Mouse (Mus musculus) CH12.LX (cell line): Measurements from ENCODE around the gene 0610012G03Rik. TPM values are rescaled to one million over a fixed set of nuclear protein-coding genes. Genes with fewer than 3 reads are reported as not detected.

ENCODE experiments used
- DNase-seq: peaks from one replicate; pipeline ENCODE4 v3.0.0-alpha.2; 2013; ENCODE audit errors: extremely low read depth
- H3K27ac ChIP-seq: 2 replicates; pipeline ENCODE4 v1.5.1; 2012; ENCODE audit warnings: low read depth, mild to moderate bottlenecking, control low read depth, moderate library complexity; ENCODE audit not compliant: insufficient read depth
- H3K27me3 ChIP-seq: replicated peaks from 2 replicates; pipeline ENCODE3; 2012; ENCODE audit warnings: inconsistent platforms
- H3K36me3 ChIP-seq, 2 experiments: replicated peaks in 1 of 2; 2 replicates each; pipeline versions ENCODE3 to v1.6.1; 2012; ENCODE audit warnings: inconsistent platforms in 1 of 2, low read length in 1 of 2, mild to moderate bottlenecking in 1 of 2, mixed read lengths in 1 of 2, moderate library complexity in 1 of 2; ENCODE audit not compliant: control insufficient read depth in 1 of 2, insufficient read depth in 1 of 2
- H3K4me1 ChIP-seq, 2 experiments: 2 replicates each; pipeline ENCODE4 v1.6.1; 2012; ENCODE audit warnings: inconsistent platforms in 1 of 2, moderate library complexity in 1 of 2; ENCODE audit not compliant: insufficient read depth in 2 of 2, control insufficient read depth in 1 of 2
- H3K4me2 ChIP-seq: 2 replicates; pipeline ENCODE4 v1.6.1; 2012; ENCODE audit warnings: low read depth, mild to moderate bottlenecking, control low read depth; ENCODE audit not compliant: poor library complexity, insufficient read depth, severe bottlenecking
- H3K4me3 ChIP-seq, 3 experiments: fragments of 150-350 bp in 1 of 3; sonication (generic) in 1 of 3; replicated peaks in 1 of 3; 2 replicates each; pipeline versions ENCODE3 to v1.5.1; 2011 to 2012; ENCODE audit warnings: low read depth in 2 of 3, low read length in 2 of 3, mild to moderate bottlenecking in 2 of 3, moderate library complexity in 2 of 3, control low read depth in 1 of 3, improper control_type of control experiment in 1 of 3, inconsistent platforms in 1 of 3, mixed read lengths in 1 of 3; ENCODE audit not compliant: poor library complexity in 1 of 3
- H3K79me2 ChIP-seq: replicated peaks from 2 replicates; pipeline ENCODE4 v1.6.1; 2012; ENCODE audit warnings: mild to moderate bottlenecking, moderate library complexity; ENCODE audit not compliant: control insufficient read depth, poor library complexity, insufficient read depth, severe bottlenecking; ENCODE audit errors: extremely low read depth
- H3K9ac ChIP-seq: 2 replicates; pipeline ENCODE4 v1.6.1; 2012; ENCODE audit warnings: low read depth, mild to moderate bottlenecking, control low read depth, moderate library complexity; ENCODE audit not compliant: insufficient read depth
- H3K9me3 ChIP-seq: replicated peaks from 2 replicates; pipeline ENCODE3; 2012; ENCODE audit warnings: low read length, inconsistent platforms, mixed read lengths
- BHLHE40 ChIP-seq: IDR thresholded peaks from 2 replicates; pipeline ENCODE4 v1.6.1; 2011; ENCODE audit warnings: mild to moderate bottlenecking, low read depth, low read length, improper control_type of control experiment
- CHD1 ChIP-seq: IDR thresholded peaks from 2 replicates; pipeline ENCODE4 v1.6.1; 2012; ENCODE audit warnings: low read depth, low read length, improper control_type of control experiment, inconsistent platforms
- CHD2 ChIP-seq: IDR thresholded peaks from 2 replicates; pipeline ENCODE4 v1.6.1; 2011; ENCODE audit warnings: low read length, improper control_type of control experiment
- CTCF ChIP-seq, 2 experiments: IDR thresholded peaks in 1 of 2; conservative IDR thresholded peaks in 1 of 2; 2 replicates each; pipeline ENCODE4 v1.5.1; 2011 to 2012; ENCODE audit warnings: low read depth in 2 of 2, low read length in 2 of 2, improper control_type of control experiment in 1 of 2, inconsistent platforms in 1 of 2, mild to moderate bottlenecking in 1 of 2, moderate library complexity in 1 of 2
- E2F4 ChIP-seq: IDR thresholded peaks from 2 replicates; pipeline ENCODE4 v1.6.1; 2011; ENCODE audit warnings: low read depth, low read length, improper control_type of control experiment; ENCODE audit not compliant: insufficient replicate concordance
- ELF1 ChIP-seq: IDR thresholded peaks from 2 replicates; pipeline ENCODE4 v1.6.1; 2014; ENCODE audit warnings: low read depth, mild to moderate bottlenecking, inconsistent platforms, low read length, improper control_type of control experiment
- EP300 ChIP-seq: IDR thresholded peaks from 2 replicates; pipeline ENCODE4 v1.6.1; 2011; ENCODE audit warnings: low read length, improper control_type of control experiment
- ETS1 ChIP-seq: conservative IDR thresholded peaks from 2 replicates; pipeline ENCODE4 v1.6.1; 2012; ENCODE audit warnings: low read depth, mild to moderate bottlenecking, inconsistent platforms, low read length, improper control_type of control experiment, moderate library complexity
- HCFC1 ChIP-seq: IDR thresholded peaks from 2 replicates; pipeline ENCODE4 v1.6.1; 2012; ENCODE audit warnings: low read depth, mild to moderate bottlenecking, inconsistent platforms, low read length, improper control_type of control experiment
- IRF4 ChIP-seq: IDR thresholded peaks from 2 replicates; pipeline ENCODE4 v1.6.1; 2014; ENCODE audit warnings: low read depth, mild to moderate bottlenecking, inconsistent platforms, low read length, improper control_type of control experiment
- JUND ChIP-seq: conservative IDR thresholded peaks from 2 replicates; pipeline ENCODE4 v1.6.1; 2011; ENCODE audit warnings: low read depth, low read length, improper control_type of control experiment
- KAT2A ChIP-seq: IDR thresholded peaks from 2 replicates; pipeline ENCODE4 v1.6.1; 2012; ENCODE audit warnings: low read length, improper control_type of control experiment, inconsistent platforms; ENCODE audit not compliant: insufficient replicate concordance
- MAFK ChIP-seq: IDR thresholded peaks from 2 replicates; pipeline ENCODE4 v1.6.1; 2011; ENCODE audit warnings: low read length, improper control_type of control experiment; ENCODE audit not compliant: insufficient replicate concordance
- MAX ChIP-seq: IDR thresholded peaks from 2 replicates; pipeline ENCODE4 v1.6.1; 2011; ENCODE audit warnings: low read length, improper control_type of control experiment
- MEF2A ChIP-seq: IDR thresholded peaks from 2 replicates; pipeline ENCODE4 v1.6.1; 2014; ENCODE audit warnings: low read depth, mild to moderate bottlenecking, inconsistent platforms, low read length, improper control_type of control experiment, borderline replicate concordance
- MYC ChIP-seq: IDR thresholded peaks from 2 replicates; pipeline ENCODE4 v1.6.1; 2011; ENCODE audit warnings: low read depth, mild to moderate bottlenecking, improper control_type of control experiment, low read length
- NELFE ChIP-seq: IDR thresholded peaks from 2 replicates; pipeline ENCODE4 v1.6.1; 2011; ENCODE audit warnings: low read depth, low read length, improper control_type of control experiment
- POLR2A ChIP-seq: IDR thresholded peaks from 2 replicates; pipeline ENCODE4 v1.6.1; 2011; ENCODE audit warnings: low read depth, mild to moderate bottlenecking, improper control_type of control experiment, low read length
- POLR2AphosphoS2 ChIP-seq: IDR thresholded peaks from 2 replicates; pipeline ENCODE4 v1.6.1; 2011; ENCODE audit warnings: low read depth, low read length, improper control_type of control experiment
- RCOR1 ChIP-seq: conservative IDR thresholded peaks from 2 replicates; pipeline ENCODE4 v1.6.1; 2012; ENCODE audit warnings: low read depth, mild to moderate bottlenecking, inconsistent platforms, low read length, improper control_type of control experiment
- SIN3A ChIP-seq: IDR thresholded peaks from 2 replicates; pipeline ENCODE4 v1.6.1; 2012; ENCODE audit warnings: low read length, improper control_type of control experiment, inconsistent platforms
- SMC3 ChIP-seq: IDR thresholded peaks from 2 replicates; pipeline ENCODE4 v1.6.1; 2011; ENCODE audit warnings: low read depth, low read length, improper control_type of control experiment
- TBP ChIP-seq: conservative IDR thresholded peaks from 2 replicates; pipeline ENCODE4 v1.6.1; 2011; ENCODE audit warnings: low read depth, low read length, improper control_type of control experiment
- TCF12 ChIP-seq: IDR thresholded peaks from 2 replicates; pipeline ENCODE4 v1.6.1; 2014; ENCODE audit warnings: low read depth, mild to moderate bottlenecking, inconsistent platforms, low read length, improper control_type of control experiment
- USF1 ChIP-seq: IDR thresholded peaks from 2 replicates; pipeline ENCODE4 v1.6.1; 2014; ENCODE audit warnings: low read depth, mild to moderate bottlenecking, inconsistent platforms, low read length, improper control_type of control experiment
- USF2 ChIP-seq: conservative IDR thresholded peaks from 2 replicates; pipeline ENCODE4 v1.6.1; 2011; ENCODE audit warnings: low read depth, low read length, improper control_type of control experiment
- ZC3H11A ChIP-seq: IDR thresholded peaks from 2 replicates; pipeline ENCODE4 v1.6.1; 2012; ENCODE audit warnings: low read depth, mild to moderate bottlenecking, inconsistent platforms, low read length, improper control_type of control experiment
- ZKSCAN1 ChIP-seq: IDR thresholded peaks from 2 replicates; pipeline ENCODE4 v1.6.1; 2012; ENCODE audit warnings: low read depth, inconsistent platforms, low read length, improper control_type of control experiment, borderline replicate concordance
- ZMIZ1 ChIP-seq: IDR thresholded peaks from 2 replicates; pipeline ENCODE4 v1.6.1; 2012; ENCODE audit warnings: low read depth, mild to moderate bottlenecking, inconsistent platforms, low read length, improper control_type of control experiment
- ZNF384 ChIP-seq: IDR thresholded peaks from 2 replicates; pipeline ENCODE4 v1.6.1; 2012; ENCODE audit warnings: low read depth, low read length, improper control_type of control experiment, inconsistent platforms
- dilution Hi-C: fragments of 300-500 bp; cut with MboI; formaldehyde crosslinking; loops from 2 replicates; pipeline ENCODE4 v1.14.3; 2020; ENCODE audit warnings: low sequenced_read_pairs; ENCODE audit not compliant: extremely low pct_unique_long_range_greater_than_20kb, extremely low pct_ligation_motif_present
- in situ Hi-C: fragments of 300-500 bp; cut with MboI; formaldehyde crosslinking; loops from 3 replicates; pipeline ENCODE4 v1.14.3; 2019; ENCODE audit warnings: low sequenced_read_pairs, low pct_ligation_motif_present, low pct_unique_long_range_greater_than_20kb, mixed read lengths
- polyA plus RNA-seq: library from polyadenylated mRNA; unstranded; fragments of >175 nt; gene quantifications from 2 replicates; pipeline ENCODE4 v1.2.1, GENCODE M21; 2012; ENCODE audit warnings: low read depth; ENCODE audit not compliant: insufficient read length
- total RNA-seq, 2 experiments: library from RNA; depleted of rRNA; stranded (reverse); fragments of 300-350 nt in 1 of 2; fragments of >200 nt in 1 of 2; gene quantifications; 2 replicates each; pipeline ENCODE4 v1.2.3; 2012 to 2014

0610012G03Rik gene
- total and polyA plus RNA-seq, 3 experiments: 29.4 to 48.0 (median 38.0) TPM

GRCm38 (mm10) chr16:31927412-31927811, 20.9 kb downstream of the 0610012G03Rik start:
- no peaks in the 10 kb centered on the region for H3K27me3 ChIP-seq
- peak overlapping the region; percentile 28 for H3K9ac ChIP-seq
- peaks cover 9 to 42% of the 10 kb centered on the region in 2 experiments for H3K36me3 ChIP-seq
- H3K4me2 ChIP-seq: peak overlapping the region; percentile 46
- in situ Hi-C loops: loop anchor here (5.0 kb wide), 1 partner anchor 175 kb away; no protein-coding TSS in a partner anchor
- H3K27ac ChIP-seq: peak overlapping the region; percentile 17; the same call in 1 of the 2 replicates
- H3K4me3 ChIP-seq: peak overlapping the region; percentile 45 to 68 (median 66)
- peak; percentile 67; the same call in 1 of the 2 replicates for TF ChIP-seq SIN3A
- TF ChIP-seq KAT2A: no peak
- TF ChIP-seq EP300: peak; percentile 7; the same call in 1 of the 2 replicates
- TF ChIP-seq POLR2AphosphoS2: peak; percentile 24; the same call in 1 of the 2 replicates
- peak; percentile 92 for TF ChIP-seq CHD1
- TF ChIP-seq, all 38 proteins: peak for 4
- H3K79me2 ChIP-seq: peaks cover 4% of the 10 kb centered on the region
- no peak for DNase-seq
- H3K4me1 ChIP-seq: peaks cover 12 to 41% of the 10 kb centered on the region in 2 experiments
- dilution Hi-C loops: no loop called here
- H3K9me3 ChIP-seq: peaks cover 39% of the 10 kb centered on the region

- DNase-seq: peak; percentile 97
- Histone ChIP-seq H3K9ac (peak overlapping the region; percentile 41; the same call in 1 of the 2 replicates), H3K4me3 (peak overlapping the region; percentile 45 to 68 (median 66)), H3K27ac (peak overlapping the region; percentile 42; the same call in 1 of the 2 replicates), H3K36me3 (peaks cover 9 to 35% of the 10 kb centered on the region in 2 experiments), H3K27me3 (no peaks in the 10 kb centered on the region), H3K4me2 (peak overlapping the region; percentile 73), H3K79me2 (peaks cover 4% of the 10 kb centered on the region), H3K4me1 (peaks cover 12 to 41% of the 10 kb centered on the region in 2 experiments), H3K9me3 (peaks cover 33% of the 10 kb centered on the region)
- dilution Hi-C loops: no loop called here
- peak; percentile 81 for TF ChIP-seq IRF4
- no peak for TF ChIP-seq SMC3
- peak; percentile 92 for TF ChIP-seq ZNF384
- TF ChIP-seq RCOR1: 0 out of 2 replicates have a peak, but pooled peaks have one; percentile 79
- peak; percentile 79 for TF ChIP-seq MEF2A
- peak; percentile 100 for TF ChIP-seq BHLHE40
- peak; percentile 77 for TF ChIP-seq TBP
- TF ChIP-seq EP300: peak; percentile 79
- TF ChIP-seq JUND: no peak
- TF ChIP-seq POLR2A: peak; percentile 44; the same call in 1 of the 2 replicates
- peak; percentile 51; the same call in 1 of the 2 replicates for TF ChIP-seq MAFK
- peak; percentile 86 for TF ChIP-seq CHD2
- TF ChIP-seq TCF12: peak; percentile 87
- no peak for TF ChIP-seq ZMIZ1
- TF ChIP-seq NELFE: no peak
- TF ChIP-seq ZC3H11A: no peak
- TF ChIP-seq USF2: peak; percentile 80
- no peak for TF ChIP-seq E2F4
- TF ChIP-seq MYC: no peak
- no peak for TF ChIP-seq ZKSCAN1
- TF ChIP-seq ELF1: peak; percentile 31
- peak; percentile 82 for TF ChIP-seq USF1
- peak; percentile 96 for TF ChIP-seq ETS1
- TF ChIP-seq CTCF (conservative IDR thresholded peaks at IDR 0.05 in 1 of 2, IDR thresholded peaks at IDR 0.05 in 1 of 2; ENCODE audit: low read depth in 2 of 2, low read length in 2 of 2): no peak
- TF ChIP-seq SIN3A: no peak; the same call in 1 of the 2 replicates
- TF ChIP-seq CHD1: no peak
- TF ChIP-seq MAX: peak; percentile 84
- no peak for TF ChIP-seq HCFC1
- in situ Hi-C loops: loop anchor here (5.0 kb wide), 1 partner anchor 174 kb away; no protein-coding TSS in a partner anchor
Observed at GRCm38 (mm10) chr16:31926547-31927182, 21.6 kb downstream of the 0610012G03Rik start.
